Mouse (Mus musculus): ENCODE measurements at regions not wholly inside any gene's neighbourhood (a gene's known extent, or its start where the extent isn't known, plus 50 kb on each side); places are given as distances from the start of the nearest gene placed in this dataset.
A peak's percentile ranks its signal among the peaks of the same experiment; 100 is the strongest.

- peak; percentile 25 for DNase-seq (ENCODE audit: low read depth)
Measured at GRCm38 (mm10) chr1:156993105-156993504, 53.7 kb upstream of the Ralgps2 start.

GRCm38 (mm10) chr1:156992536-156992935 is 53.1 kb upstream of the Ralgps2 start:
- no peak for DNase-seq (ENCODE audit: low read depth)

GRCm38 (mm10) chr1:156990567-156991494 is 51.4 kb upstream of the Ralgps2 start:
- peak; percentile 89 for DNase-seq (ENCODE audit: low read depth)

- DNase-seq (ENCODE audit: low read depth) = no peak
Measured at GRCm38 (mm10) chr1:156990112-156990511, 50.7 kb upstream of the Ralgps2 start.

- no peak for DNase-seq (ENCODE audit: low read depth)
Measured at GRCm38 (mm10) chr1:156989149-156989785, 49.8 kb upstream of the Ralgps2 start.
